Mouse (Mus musculus) lung, adult 2 months (tissue): Measurements from ENCODE around the gene Fam240a.

Experiments
- CTCF ChIP-seq: fragments of 200-500 bp; IDR thresholded peaks from 2 replicates; pipeline ENCODE4 v1.5.1; 2011; ENCODE audit warnings: mild to moderate bottlenecking, low read length, control low read depth; ENCODE audit not compliant: insufficient read depth
- POLR2A ChIP-seq: fragments of 200-500 bp; IDR thresholded peaks from 2 replicates; pipeline ENCODE4 v1.6.1; 2011; ENCODE audit warnings: low read depth, mild to moderate bottlenecking, control low read depth, low read length, borderline replicate concordance; ENCODE audit errors: extremely low read depth

- TF ChIP-seq CTCF (no peak), POLR2A (no peak)
Observed at GRCm38 (mm10) chr9:110890026-110890783, 26.5 kb downstream of the Fam240a start.
